Mouse (Mus musculus): ENCODE measurements around the gene Ptrh1. TPM values are rescaled to one million over a fixed set of nuclear protein-coding genes. Genes with fewer than 3 reads are reported as not detected.

Ptrh1 gene
- polyA plus RNA-seq, 1 experiment, result 5.5 TPM

- no peak for TF ChIP-seq POLR2A (IDR thresholded peaks at IDR 0.05; ENCODE audit: borderline replicate concordance, low read depth, low read length)
- TF ChIP-seq CTCF (IDR thresholded peaks at IDR 0.05; ENCODE audit: low read depth, low read length), result no peak
These were observed 8.6 kb downstream of the Ptrh1 start, which contains the start of gene Cfap157 for GRCm38 (mm10) chr2:32784048-32784681. TSS of gene Cfap157 (minus strand) at chr2:32784428.

GRCm38 (mm10) chr2:32787176-32787575 lies 11.6 kb downstream of the Ptrh1 start:
- H3K27ac ChIP-seq (ENCODE audit: insufficient read depth, low read depth, low read length), result no peak overlapping the region
- TF ChIP-seq CTCF (IDR thresholded peaks at IDR 0.05; ENCODE audit: low read depth, low read length) (no peak), POLR2A (IDR thresholded peaks at IDR 0.05; ENCODE audit: borderline replicate concordance, low read depth, low read length) (no peak)
- peaks cover 2% of the 10 kb centered on the region for H3K4me1 ChIP-seq (ENCODE audit: control insufficient read depth, insufficient read depth, low read length)
- no peak overlapping the region for H3K4me3 ChIP-seq (ENCODE audit: insufficient read depth, low read length)

More at GRCm38 (mm10) chr2:32784048-32784681, 8.6 kb downstream of the Ptrh1 start, which contains the start of gene Cfap157:
- H3K4me1 ChIP-seq (ENCODE audit: control insufficient read depth, insufficient read depth, low read length), result peaks cover 2% of the 10 kb centered on the region
- H3K4me3 ChIP-seq (ENCODE audit: insufficient read depth, low read length), result no peak within 1 kb of the TSS
- no peak within 1 kb of the TSS for H3K27ac ChIP-seq (ENCODE audit: insufficient read depth, low read depth, low read length)

DNA sequence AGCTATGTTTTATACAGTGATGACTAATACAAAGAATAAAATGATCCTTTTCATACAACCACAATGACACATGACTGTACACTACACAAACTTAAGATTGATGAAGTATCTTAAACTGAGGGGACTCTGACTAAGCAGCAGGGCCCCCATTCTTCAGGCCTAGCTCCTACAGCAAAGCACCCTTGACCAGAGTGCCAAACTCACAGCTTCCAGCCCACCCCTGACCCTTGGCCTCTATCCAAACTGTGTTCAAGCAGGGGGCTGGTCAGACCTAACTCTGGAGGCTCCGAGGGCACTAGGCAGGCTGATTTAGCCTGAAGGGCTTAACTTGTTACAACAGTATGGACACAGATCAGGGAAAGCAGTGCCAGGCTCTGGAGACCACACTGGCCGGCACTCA lies 13.0 kb downstream of the Ptrh1 start:
- no peak overlapping the region for H3K4me3 ChIP-seq (ENCODE audit: insufficient read depth, low read length)
- H3K4me1 ChIP-seq (ENCODE audit: control insufficient read depth, insufficient read depth, low read length), result peaks cover 2% of the 10 kb centered on the region
- no peak overlapping the region for H3K27ac ChIP-seq (ENCODE audit: insufficient read depth, low read depth, low read length)
- TF ChIP-seq POLR2A (IDR thresholded peaks at IDR 0.05; ENCODE audit: borderline replicate concordance, low read depth, low read length), result no peak

DNA sequence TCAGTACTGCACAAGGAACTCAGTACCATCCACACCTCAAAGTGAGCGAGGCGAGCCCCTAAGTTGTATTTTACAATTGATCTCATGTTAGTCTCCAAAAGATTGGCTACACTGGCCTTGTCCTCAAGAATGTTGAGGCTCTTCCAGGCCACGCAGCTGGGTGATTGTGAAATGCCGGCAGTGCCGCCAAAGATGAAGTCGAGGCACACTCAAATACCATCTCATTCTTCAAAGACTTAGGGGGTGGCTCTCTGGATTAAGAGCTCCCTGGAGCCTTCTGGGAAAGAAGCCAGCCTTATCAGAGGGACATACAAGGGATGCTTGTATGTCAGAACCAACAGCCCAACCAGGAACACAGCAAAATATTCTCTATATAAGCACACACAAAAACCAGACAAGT lies 15.7 kb downstream of the Ptrh1 start:
- Histone ChIP-seq H3K4me1 (ENCODE audit: control insufficient read depth, insufficient read depth, low read length) (no peaks in the 10 kb centered on the region), H3K27ac (ENCODE audit: insufficient read depth, low read depth, low read length) (no peak overlapping the region), H3K4me3 (ENCODE audit: insufficient read depth, low read length) (no peak overlapping the region)
- no peak for TF ChIP-seq POLR2A (IDR thresholded peaks at IDR 0.05; ENCODE audit: borderline replicate concordance, low read depth, low read length)
- no peak for TF ChIP-seq CTCF (IDR thresholded peaks at IDR 0.05; ENCODE audit: low read depth, low read length)

DNA sequence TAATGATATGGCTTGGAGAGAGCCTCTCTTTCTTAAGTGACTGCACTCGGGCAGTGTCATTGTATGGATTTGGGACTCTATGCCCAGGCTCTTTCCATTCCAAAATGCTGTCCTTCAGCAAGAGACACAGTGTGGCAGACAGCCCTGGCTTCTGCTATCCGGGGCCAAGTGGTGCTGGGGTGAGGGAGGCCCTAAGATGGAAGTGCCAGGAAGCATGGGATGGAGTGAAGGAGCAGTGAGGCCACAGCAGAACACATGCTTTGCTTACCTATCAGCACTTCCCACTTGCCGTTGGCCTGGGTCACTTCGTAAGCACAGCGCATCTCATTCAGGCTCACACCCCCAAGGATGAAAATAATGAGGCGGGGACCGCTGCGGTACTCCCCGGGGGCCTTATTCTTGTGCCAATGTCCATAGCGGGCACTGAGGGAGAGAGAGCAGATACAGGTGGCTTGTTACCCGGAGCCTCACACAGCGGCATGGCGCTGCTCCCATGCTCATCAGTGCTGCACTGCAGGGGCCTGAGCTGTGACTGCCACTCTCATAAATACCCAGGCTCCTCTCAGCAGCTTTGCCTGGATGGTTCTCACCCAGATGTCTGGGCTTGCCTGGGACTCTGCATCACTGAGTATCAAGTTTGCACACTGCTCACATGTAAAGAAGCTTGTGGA lies 20.3 kb downstream of the Ptrh1 start:
- TF ChIP-seq POLR2A (IDR thresholded peaks at IDR 0.05; ENCODE audit: borderline replicate concordance, low read depth, low read length) (no peak), CTCF (IDR thresholded peaks at IDR 0.05; ENCODE audit: low read depth, low read length) (no peak)
- Histone ChIP-seq H3K4me1 (ENCODE audit: control insufficient read depth, insufficient read depth, low read length) (peaks cover 12% of the 10 kb centered on the region), H3K4me3 (ENCODE audit: insufficient read depth, low read length) (no peak overlapping the region), H3K27ac (ENCODE audit: insufficient read depth, low read depth, low read length) (no peak overlapping the region)

DNA sequence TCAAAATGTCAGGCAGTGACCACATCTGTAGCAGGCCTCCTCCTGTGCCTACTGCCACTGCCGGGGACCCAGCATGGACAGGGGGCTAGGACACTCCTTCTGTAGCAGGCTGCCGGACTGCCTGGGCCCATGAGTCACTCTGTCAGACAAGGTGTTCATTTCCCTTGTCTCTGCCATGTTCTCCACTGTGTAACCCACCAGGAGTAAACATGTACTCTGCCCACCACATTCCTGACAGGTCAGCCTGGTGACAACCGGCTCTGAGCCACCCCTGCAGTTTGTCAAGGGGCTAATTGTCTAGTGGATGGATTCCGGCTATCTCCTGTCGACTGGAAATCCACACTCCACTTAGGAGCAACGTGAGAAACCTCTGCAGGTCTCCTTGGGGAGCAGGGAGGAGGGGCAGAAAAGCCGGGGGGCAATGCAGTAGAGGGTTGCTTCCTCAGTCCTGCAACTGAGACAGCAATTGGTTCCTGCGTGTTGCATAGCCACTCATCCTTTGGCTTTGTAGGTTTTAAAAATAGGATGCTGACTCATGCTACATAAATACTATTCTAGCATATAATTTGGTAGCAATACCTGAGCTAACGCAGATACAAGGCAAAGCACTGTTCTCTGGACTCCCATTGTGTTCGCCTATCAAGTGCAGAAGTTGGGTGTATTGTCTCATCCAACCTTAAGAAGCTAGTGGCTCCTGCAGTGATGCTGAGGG lies 22.8 kb downstream of the Ptrh1 start:
- no peak for TF ChIP-seq CTCF (IDR thresholded peaks at IDR 0.05; ENCODE audit: low read depth, low read length)
- no peak for TF ChIP-seq POLR2A (IDR thresholded peaks at IDR 0.05; ENCODE audit: borderline replicate concordance, low read depth, low read length)

DNA sequence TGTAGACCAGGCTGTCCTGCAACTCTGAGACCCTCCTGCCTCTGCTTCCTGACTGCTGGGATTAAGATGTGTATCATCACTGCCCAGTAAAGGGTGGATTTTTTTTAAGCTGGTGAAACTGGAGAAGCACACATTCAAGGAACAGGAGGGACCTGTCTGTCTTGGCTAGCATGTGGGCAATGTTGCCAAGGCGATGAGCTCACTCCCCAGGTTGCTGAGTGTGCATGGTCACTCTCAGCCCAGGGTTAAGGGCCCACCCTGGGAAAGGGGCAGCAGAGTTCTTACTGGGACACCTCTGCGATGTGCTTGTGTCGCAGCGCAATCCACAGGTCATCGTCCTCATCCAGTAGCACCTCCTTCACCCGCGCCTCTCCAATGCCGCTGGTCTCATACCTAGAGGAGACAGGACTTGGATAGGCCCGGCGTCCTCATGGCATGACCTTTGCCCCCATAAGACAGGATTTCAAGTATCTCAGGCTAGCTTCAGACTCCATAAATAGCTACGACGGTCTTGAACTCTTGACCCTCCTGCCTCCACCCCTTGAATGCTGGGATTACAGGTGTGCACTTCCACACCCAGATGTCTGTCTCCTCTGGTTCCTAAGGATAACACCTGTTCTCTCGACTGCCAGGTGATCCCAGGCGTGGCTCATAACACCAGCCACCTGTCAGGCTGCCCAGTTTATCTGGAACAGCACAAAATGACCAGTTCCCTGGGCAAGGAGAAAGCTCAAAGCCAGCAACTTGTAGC lies 33.4 kb downstream of the Ptrh1 start:
- Histone ChIP-seq H3K4me1 (ENCODE audit: control insufficient read depth, insufficient read depth, low read length) (no peaks in the 10 kb centered on the region), H3K4me3 (ENCODE audit: insufficient read depth, low read length) (no peak overlapping the region), H3K27ac (ENCODE audit: insufficient read depth, low read depth, low read length) (no peak overlapping the region)
- TF ChIP-seq POLR2A (IDR thresholded peaks at IDR 0.05; ENCODE audit: borderline replicate concordance, low read depth, low read length), result no peak

More for the DNA sequence above, 22.8 kb downstream of the Ptrh1 start:
- Histone ChIP-seq H3K27ac (ENCODE audit: insufficient read depth, low read depth, low read length) (no peak overlapping the region), H3K4me1 (ENCODE audit: control insufficient read depth, insufficient read depth, low read length) (peaks cover 12% of the 10 kb centered on the region), H3K4me3 (ENCODE audit: insufficient read depth, low read length) (no peak overlapping the region)

DNA sequence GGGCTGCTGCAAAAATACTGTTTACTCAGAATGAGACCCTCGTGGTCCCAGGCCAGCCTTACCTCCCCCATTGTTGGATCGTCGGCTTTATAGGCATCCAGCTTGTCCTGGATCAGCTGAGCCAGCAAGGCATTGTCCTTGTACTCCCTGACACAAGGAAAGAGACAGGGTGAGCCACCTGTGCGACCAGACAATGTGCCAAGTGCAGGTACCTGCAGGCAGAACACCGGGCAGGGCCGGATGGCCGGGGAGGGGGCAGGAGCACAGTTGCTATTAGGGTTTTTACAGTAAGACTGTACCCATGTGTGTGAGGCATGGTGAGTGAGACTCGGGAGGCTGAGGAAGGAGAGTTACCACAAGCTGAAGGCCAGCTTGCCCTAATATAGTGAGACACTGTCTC lies 36.4 kb downstream of the Ptrh1 start:
- Histone ChIP-seq H3K4me1 (ENCODE audit: control insufficient read depth, insufficient read depth, low read length) (no peaks in the 10 kb centered on the region), H3K4me3 (ENCODE audit: insufficient read depth, low read length) (no peak overlapping the region), H3K27ac (ENCODE audit: insufficient read depth, low read depth, low read length) (no peak overlapping the region)
- TF ChIP-seq CTCF (IDR thresholded peaks at IDR 0.05; ENCODE audit: low read depth, low read length) (no peak), POLR2A (IDR thresholded peaks at IDR 0.05; ENCODE audit: borderline replicate concordance, low read depth, low read length) (no peak)

- Histone ChIP-seq H3K27ac (ENCODE audit: insufficient read depth, low read depth, low read length) (no peak overlapping the region), H3K4me3 (ENCODE audit: insufficient read depth, low read length) (no peak overlapping the region), H3K4me1 (ENCODE audit: control insufficient read depth, insufficient read depth, low read length) (no peaks in the 10 kb centered on the region)
- TF ChIP-seq CTCF (IDR thresholded peaks at IDR 0.05; ENCODE audit: low read depth, low read length) (no peak), POLR2A (IDR thresholded peaks at IDR 0.05; ENCODE audit: borderline replicate concordance, low read depth, low read length) (no peak)
These were observed 40.9 kb downstream of the Ptrh1 start for GRCm38 (mm10) chr2:32816497-32816896.

Measured in bone marrow macrophage, adult 2 months (primary cell).